Comparison of ENCODE assay signal across 21 mouse cellular contexts in the genomic region with DNA sequence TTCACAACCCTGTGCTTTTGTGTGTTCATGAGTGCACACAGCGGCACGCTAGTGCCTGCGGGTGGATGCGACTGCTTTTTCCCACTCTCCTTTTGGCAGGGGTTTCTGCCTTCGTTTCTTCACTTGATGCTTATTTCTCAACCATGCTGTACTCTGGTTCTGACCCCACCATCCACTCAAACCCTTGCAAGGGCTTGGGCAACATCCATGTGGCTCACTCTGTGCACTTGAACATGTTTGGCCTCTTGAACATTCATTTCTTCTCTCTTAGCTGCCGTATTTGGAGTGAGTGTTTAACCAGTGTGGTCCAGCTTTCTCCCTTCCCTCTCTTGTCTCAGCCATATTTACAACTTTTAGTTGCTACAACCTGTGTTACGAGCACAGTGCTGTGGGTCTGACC.
"Had no signal": no experiment of that assay in that cellular context is flagged by ENCODE, and none has a peak within 500 bp of the region (broad histone marks: within the 10 kb centered on the region; RNA-seq: fewer than 3 reads in every experiment).

No protein-coding gene starts in this region.

- H3K4me3 ChIP-seq: gastrocnemius, adult 2 months; heart, embryonic 13.5 days; heart, embryonic 15.5 days; hindbrain, embryonic 10.5 days; hindbrain, embryonic 12.5 days; intestine, embryonic 15.5 days; layer of hippocampus, adult 2 months; left cerebral cortex, adult 2 months; limb, embryonic 10.5 days; limb, embryonic 12.5 days had no signal

- H3K36me3 ChIP-seq: hindbrain, embryonic 10.5 days; hindbrain, embryonic 12.5 days; intestine, embryonic 15.5 days; limb, embryonic 12.5 days had no signal

- H3K27me3 ChIP-seq: heart, embryonic 13.5 days; heart, embryonic 15.5 days; hindbrain, embryonic 12.5 days; intestine, embryonic 15.5 days; limb, embryonic 12.5 days had no signal

- DNase-seq: gastrocnemius, adult 2 months; gastrocnemius, postnatal 10 days; gastrocnemius, postnatal 25 days; heart, adult 18-20 months; heart, postnatal 14 days; heart, postnatal 4 days; kidney, adult 18-20 months; kidney, adult 8-10 months; kidney, postnatal 10 days; kidney, postnatal 25 days; kidney, postnatal 4 days had no signal

- H3K27ac ChIP-seq: gastrocnemius, adult 2 months; heart, embryonic 13.5 days; heart, embryonic 15.5 days; hindbrain, embryonic 10.5 days; hindbrain, embryonic 12.5 days; hindbrain, embryonic 14.5 days; intestine, embryonic 15.5 days; layer of hippocampus, adult 2 months; left cerebral cortex, adult 2 months; limb, embryonic 10.5 days; limb, embryonic 12.5 days had no signal

- H3K9me3 ChIP-seq: heart, embryonic 13.5 days; heart, embryonic 15.5 days; hindbrain, embryonic 10.5 days; hindbrain, embryonic 12.5 days; intestine, embryonic 15.5 days; limb, embryonic 10.5 days; limb, embryonic 12.5 days had no signal
